Mouse (Mus musculus) CD8-positive naive resting alpha-beta T cell, adult 2 months (primary cell): ENCODE measurements around the gene Mgat4a.
A peak's percentile ranks its signal among the peaks of the same experiment; 100 is the strongest.

Experiments used
- DNase-seq, 2 experiments: peaks; one replicate each; pipeline ENCODE4 v3.0.0; 2022; ENCODE audit warnings: low read depth in 2 of 2, low spot score in 2 of 2

The Mgat4a gene

DNA sequence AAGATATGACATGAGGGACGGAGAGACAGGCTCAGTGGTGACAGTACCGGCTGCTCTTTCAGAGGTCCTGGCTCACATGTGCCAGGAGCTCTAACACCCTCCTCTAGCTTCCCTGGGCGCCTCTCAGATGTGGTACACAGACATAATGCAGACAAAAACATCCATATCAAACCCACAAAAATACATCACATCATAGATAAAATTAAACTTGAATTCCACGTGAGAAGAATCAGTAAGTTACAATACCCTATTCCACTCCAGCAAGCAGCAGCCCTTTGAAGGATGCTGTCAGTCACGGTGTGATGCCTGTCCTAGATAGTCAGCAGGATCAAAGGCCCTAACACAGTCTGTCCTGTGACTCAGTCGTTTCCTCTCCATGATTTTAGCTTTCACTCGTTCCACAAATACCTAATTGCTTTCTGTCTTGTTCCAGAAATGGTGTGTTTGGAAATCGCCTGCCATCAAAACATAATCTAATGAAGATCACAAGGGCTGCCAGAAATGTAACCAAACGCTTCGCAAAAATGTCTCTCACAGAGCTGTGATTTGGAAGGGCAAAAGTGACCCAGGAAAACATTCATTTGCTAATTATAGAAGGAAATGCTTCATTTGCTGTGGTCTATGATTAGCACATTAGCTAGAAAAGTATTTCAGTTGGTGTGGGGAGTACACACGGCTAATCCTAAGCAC lies 44.1 kb downstream of the Mgat4a start:
- peak in 1 of 2 experiments; percentile 27 for DNase-seq

- DNase-seq: peak; percentile 32 to 55
Observed at GRCm38 (mm10) chr1:37495698-37496321, 45.0 kb downstream of the Mgat4a start.

- DNase-seq: no peak
Observed at GRCm38 (mm10) chr1:37495104-37495503, 45.7 kb downstream of the Mgat4a start.

DNA sequence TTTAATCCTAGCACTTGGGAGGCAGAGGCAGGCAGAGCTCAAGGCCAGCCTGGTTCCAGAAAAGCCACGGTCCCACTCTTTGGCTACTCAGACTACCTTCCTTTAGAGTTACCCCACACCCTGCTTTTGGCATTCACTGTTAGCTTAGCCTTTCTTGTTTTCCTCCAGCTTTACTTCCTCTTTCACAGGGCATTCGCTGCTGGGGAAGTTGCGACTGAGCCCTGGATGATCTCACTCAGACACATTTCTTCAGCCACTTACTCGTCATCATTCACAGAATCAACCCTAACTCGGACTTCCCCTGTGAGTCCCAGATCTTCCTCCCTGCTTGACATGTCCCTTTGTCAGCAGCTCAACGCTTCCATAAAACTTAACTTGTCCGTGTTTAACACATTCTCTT lies 49.1 kb downstream of the Mgat4a start:
- DNase-seq: peak in 1 of 2 experiments; percentile 28

- DNase-seq: no peak
Observed at GRCm38 (mm10) chr1:37490691-37491212, 50.1 kb downstream of the Mgat4a start.

DNA sequence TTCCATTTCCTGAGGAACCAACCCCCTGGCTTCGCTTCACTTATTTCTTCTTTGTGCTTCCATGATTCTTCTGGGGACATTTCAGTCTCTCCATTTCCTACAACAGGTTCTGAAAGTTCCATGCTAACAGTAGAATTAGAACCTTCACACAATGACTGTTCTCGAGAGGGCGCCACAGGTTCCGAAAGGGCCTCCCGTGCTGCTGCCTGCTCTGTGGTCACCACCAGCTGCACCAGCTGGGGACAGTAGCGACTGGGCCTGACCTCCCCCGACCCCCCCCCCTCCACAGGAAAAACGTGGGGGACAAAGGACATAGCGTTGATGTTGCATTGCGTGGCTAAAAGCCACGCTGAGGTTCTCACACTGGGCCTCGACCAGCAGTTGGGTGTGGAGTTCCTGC lies 52.3 kb downstream of the Mgat4a start:
- DNase-seq: no peak

DNA sequence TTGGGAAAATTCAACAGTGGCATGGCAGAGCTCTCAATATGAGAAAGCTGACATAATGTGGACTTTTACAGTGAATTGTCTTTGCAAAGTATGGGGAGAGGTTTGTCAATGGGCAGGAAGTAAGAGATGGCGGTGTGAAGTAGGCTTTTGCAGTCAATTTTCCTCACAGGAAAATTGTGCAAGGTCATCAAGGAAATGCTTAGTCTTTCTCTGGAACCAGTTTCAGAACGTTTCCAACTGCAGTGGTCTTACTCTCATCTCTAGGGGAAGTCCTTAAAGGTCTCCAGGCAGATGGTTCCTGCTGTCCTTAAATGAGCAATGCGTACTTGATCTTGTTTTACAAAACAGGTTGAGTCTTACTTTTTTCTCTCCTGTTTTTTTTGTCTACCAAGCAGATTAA lies 53.8 kb downstream of the Mgat4a start:
- DNase-seq: no peak

- no peak for DNase-seq
Observed at GRCm38 (mm10) chr1:37486439-37486838, 54.4 kb downstream of the Mgat4a start.

DNA sequence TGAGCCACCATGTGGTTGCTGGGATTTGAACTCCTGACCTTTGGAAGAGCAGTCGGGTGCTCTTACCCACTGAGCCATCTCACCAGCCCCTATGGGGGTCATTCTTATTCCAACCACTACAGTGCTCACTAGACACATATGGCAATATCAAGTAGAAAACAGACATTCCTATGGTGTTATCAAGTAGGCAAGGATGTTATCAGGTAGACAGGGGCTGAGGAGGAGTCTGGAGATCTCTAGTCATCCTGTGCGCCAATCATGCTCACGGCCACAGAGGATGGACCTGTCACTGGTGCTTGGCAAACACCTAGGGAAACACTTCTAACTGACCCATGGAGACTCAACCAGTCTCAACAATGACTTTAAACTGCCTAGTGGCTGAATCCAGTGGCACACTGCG lies 56.2 kb downstream of the Mgat4a start:
- DNase-seq: no peak

GRCm38 (mm10) chr1:37481331-37481730 lies 59.5 kb downstream of the Mgat4a start:
- DNase-seq: peak; percentile 32 to 59

GRCm38 (mm10) chr1:37480731-37481130 lies 60.1 kb downstream of the Mgat4a start:
- no peak for DNase-seq

DNA sequence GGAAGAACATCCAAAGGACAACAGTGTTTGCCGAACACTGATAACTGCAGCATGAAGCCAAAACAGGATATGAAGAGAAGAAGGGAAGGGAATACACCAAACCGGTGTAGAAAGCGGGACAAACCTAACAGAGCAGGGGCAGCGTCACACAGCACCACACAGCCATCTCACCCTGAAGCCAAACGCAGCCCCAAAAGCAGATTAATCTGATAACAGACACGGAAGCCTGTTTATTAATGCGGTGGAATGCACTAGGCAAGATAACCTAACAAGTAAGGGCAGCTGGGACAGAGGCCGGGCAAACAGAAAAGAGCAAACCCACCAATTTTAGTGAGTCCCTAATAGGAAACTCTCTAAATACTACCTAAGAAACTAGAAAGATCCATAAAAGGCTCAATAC lies 61.1 kb downstream of the Mgat4a start:
- no peak for DNase-seq

DNA sequence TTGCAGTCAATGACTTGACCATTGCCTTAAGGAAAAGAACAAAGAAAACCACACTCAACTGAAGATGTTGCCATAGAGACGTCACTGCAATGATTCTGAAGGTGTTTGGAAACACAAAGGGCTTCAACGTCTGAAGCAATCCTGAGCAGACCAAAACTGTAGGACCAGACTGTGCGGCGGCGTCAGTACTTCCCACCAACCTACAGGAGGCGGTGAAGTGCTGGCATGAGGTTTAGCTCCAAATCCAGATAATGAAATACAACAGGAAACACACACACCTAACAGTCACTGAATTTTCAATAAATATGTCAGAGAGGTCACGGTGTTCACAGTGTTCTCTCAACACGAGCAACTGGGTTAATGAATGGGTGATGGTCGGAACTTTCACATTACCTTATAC lies 61.7 kb downstream of the Mgat4a start:
- peak; percentile 37 to 69 for DNase-seq

DNA sequence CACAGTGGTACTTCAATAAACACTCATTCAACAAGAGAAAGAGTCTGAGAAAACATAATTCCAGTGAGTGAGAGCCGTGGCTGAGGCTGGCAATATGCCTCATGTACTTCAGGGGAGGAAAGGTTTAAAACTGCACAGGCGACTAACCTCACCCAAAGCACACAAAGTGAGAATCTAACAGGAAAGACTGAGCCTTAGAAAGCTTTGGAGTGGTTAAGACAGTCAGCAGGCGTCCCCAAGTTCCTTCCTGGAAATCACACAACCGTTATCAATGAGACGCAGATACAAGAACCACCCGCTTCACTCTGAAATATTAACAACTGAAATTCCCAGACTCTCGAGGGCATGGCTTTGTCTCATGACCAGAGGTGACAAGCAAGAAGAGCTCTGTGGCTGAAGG lies 62.4 kb downstream of the Mgat4a start:
- DNase-seq: peak in 1 of 2 experiments; percentile 24

GRCm38 (mm10) chr1:37477928-37478327 lies 62.9 kb downstream of the Mgat4a start:
- peak; percentile 40 to 45 for DNase-seq

DNA sequence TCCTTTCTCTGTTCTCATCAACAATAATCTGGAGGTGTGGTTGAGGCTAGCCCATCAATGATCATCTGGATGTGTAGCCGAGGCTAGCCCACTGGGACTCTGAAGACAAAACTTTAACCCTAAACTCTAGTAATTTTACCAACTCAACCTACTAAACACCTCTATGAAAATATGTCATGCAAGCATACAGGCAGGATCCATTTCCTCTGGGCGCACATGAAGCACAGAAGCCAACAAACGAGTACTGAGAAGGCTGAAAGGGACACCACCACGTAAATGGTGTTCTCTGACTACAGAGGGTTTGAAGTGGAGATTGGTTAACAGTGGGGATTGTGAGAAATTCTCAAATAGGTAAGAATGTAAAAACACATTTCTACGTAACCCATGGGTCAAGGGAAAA lies 63.6 kb downstream of the Mgat4a start:
- no peak for DNase-seq

GRCm38 (mm10) chr1:37475312-37475711 lies 65.5 kb downstream of the Mgat4a start:
- no peak for DNase-seq

- no peak for DNase-seq
Observed at GRCm38 (mm10) chr1:37474634-37475190, 66.1 kb downstream of the Mgat4a start.

- no peak for DNase-seq
Observed at GRCm38 (mm10) chr1:37474046-37474445, 66.8 kb downstream of the Mgat4a start.

DNA sequence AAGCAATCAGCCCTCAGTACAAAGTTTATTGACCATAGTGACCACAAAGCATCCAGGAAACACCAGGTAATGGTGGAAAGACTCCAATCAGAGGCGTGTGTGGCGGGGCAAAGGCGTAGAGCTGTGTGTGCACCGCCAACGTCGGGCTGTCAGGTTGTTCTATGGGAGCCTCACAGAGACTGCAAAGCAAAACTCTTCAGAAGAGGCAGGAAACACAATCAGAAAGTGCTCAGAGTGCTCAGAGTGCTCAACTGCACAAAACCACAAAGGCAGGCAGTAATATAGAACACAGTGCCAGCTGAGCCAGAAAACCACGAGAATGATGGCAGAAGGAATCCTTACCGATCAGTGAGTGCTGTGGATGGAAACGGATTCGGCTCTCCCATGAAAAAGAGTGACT lies 67.6 kb downstream of the Mgat4a start:
- DNase-seq: peak; percentile 34 to 54

DNA sequence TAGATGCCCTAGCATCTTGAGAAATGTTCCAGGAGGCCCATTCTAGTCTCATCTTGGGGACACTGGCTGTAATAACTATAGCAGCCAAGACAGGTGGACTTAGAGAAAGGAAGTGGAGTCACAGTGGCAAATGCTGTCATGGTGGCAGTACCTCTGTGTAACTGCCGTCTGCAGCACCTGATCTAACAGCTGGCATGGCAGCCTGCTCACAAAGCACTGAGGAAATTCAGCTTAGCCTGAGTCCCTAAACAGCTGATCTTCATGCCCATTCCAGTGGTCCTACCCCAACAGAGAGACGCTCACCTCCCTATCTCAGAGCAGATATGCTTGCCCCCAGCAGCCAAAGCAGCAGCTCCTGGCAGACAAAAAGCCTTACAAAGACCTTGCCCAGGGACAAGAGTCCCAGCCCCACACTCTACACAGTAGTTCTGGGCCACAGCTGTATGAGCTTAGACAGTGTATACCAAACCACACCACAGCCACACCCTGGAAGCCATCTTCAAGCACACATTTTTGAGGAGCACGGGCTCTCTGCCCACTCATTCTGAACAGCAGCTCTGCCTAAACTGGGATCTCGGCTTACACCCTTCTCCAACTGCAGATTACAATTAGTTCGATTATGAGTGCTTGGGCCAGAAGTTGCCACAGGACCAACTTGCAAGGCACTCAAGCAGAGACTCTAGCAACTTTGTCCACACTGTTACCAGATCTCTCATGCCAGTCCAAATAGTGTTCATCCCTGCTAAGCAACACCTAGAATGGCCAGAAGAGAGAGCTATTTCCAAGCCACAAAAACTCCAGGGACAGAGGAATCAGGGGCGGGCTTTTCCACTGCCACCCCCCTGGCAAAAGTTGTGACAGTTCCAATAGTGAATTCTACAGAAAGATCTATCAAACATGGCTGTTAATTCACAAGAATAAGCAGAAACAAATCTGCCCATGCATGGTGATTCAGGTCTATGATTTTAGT lies 69.4 kb downstream of the Mgat4a start:
- no peak for DNase-seq
